Mouse (Mus musculus) bone marrow, adult 2 months (tissue): ENCODE data around the gene Galnt16. TPM values are rescaled to one million over a fixed set of nuclear protein-coding genes. Genes with fewer than 3 reads are reported as not detected.

Source experiments
- H3K27ac ChIP-seq: fragments of 200-500 bp; 2 replicates; pipeline ENCODE4 v1.5.1; 2012; ENCODE audit warnings: low read depth, mild to moderate bottlenecking, control low read depth, inconsistent platforms, low read length; ENCODE audit not compliant: control insufficient read depth, poor library complexity, insufficient read depth
- H3K4me1 ChIP-seq: fragments of 200-500 bp; 2 replicates; pipeline ENCODE4 v1.6.1; 2011; ENCODE audit warnings: low read length; ENCODE audit not compliant: control insufficient read depth, insufficient read depth
- H3K4me3 ChIP-seq: fragments of 200-500 bp; replicated peaks from 2 replicates; pipeline ENCODE3; 2011; ENCODE audit warnings: mild to moderate bottlenecking, low read depth, low read length, control low read depth; ENCODE audit not compliant: control insufficient read depth
- CTCF ChIP-seq: fragments of 200-500 bp; IDR thresholded peaks from 2 replicates; pipeline ENCODE4 v1.5.1; 2011; ENCODE audit warnings: low read length, control low read depth; ENCODE audit not compliant: control insufficient read depth, insufficient read depth
- POLR2A ChIP-seq: fragments of 200-500 bp; IDR thresholded peaks from 2 replicates; pipeline ENCODE4 v1.6.1; 2011; ENCODE audit warnings: low read depth, mild to moderate bottlenecking, control low read depth, low read length, borderline replicate concordance; ENCODE audit not compliant: control insufficient read depth
- WGBS: fragments of 180-500 bp; shearing (Covaris S2); methylation state at CpG from one replicate; pipeline ENCODE4 v1.1.7; 2018; 5-methylcytosine and 5-hydroxymethylcytosine counted together
- polyA plus RNA-seq: library from polyadenylated mRNA; stranded (reverse); fragments of >200 nt; gene quantifications from 2 replicates; pipeline ENCODE4 v1.2.4, GENCODE M21; 2011; ENCODE audit warnings: low replicate concordance; ENCODE audit not compliant: missing spikeins, insufficient read depth, insufficient read length

The Galnt16 gene
- polyA plus RNA-seq, 1 experiment, result not detected

DNA sequence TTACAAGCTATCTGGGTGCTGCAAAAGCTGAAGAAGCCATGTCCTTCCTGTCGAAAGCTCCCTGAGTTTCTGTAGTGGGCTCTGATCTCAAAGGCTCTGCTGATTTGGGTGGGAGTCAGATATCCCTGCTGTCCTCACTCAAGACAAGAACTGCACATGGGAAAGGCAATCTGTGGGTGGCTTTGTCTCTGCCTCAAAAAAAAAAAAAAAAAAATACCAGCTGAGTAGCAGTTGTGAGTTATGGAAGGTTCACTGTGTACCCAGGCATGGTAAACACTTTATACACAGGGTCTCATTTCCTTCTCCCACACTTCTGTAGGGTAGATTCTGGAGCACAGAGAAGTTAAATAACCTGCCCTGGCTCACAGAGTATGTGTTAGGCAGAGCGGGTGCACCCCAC, 19.2 kb downstream of the Galnt16 start:
- TF ChIP-seq POLR2A (no peak), CTCF (no peak)
- Histone ChIP-seq H3K4me1 (no peaks in the 10 kb centered on the region), H3K4me3 (no peak overlapping the region), H3K27ac (no peak overlapping the region)
- 73% methylated on average over 2 of the region's 2 CpGs for WGBS

DNA sequence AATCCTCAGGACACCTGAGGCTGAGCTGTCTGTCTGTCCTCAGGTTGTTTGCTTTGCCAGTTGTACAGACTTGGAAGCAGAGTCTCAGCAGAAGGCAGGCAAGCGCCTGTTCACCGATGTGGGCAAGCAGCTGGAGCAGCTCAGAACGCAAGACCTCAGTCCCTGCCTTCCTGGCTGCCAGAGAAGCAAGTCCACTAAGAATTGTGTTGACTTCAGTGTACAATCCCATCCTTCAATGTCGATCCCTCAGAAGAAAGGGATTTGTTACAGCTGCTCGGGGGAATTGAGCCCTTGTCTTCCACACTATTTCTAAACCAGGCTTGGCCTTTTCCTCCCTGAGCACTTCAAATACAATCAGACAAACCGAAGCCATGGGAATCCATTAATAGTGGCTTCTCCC, 20.2 kb downstream of the Galnt16 start:
- Histone ChIP-seq H3K4me1 (no peaks in the 10 kb centered on the region), H3K27ac (no peak overlapping the region), H3K4me3 (no peak overlapping the region)
- WGBS, result 70% methylated on average over 6 of the region's 6 CpGs
- TF ChIP-seq CTCF, result no peak
- TF ChIP-seq POLR2A, result no peak

DNA sequence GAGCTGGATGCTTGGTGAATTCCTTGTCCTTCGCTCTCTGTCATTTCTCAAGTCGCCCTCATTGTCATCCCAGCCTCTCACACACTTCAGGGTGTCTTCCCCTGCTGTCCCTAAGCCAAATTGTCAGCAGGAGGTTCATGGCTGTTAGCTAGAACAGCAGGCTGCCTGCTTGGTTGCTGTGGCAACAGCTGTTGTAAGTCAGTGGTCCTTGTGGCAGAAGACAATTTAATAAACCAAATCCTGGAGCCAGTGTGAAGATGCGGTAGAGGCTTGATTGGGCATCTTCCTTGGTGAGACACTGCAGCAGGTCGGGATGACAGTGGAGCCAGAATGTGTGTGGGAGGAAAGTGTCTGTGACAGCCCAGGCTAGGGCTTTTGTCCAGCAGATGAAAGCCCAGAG, 27.2 kb downstream of the Galnt16 start:
- no peaks in the 10 kb centered on the region for H3K4me1 ChIP-seq
- WGBS, result 45% methylated on average over 4 of the region's 4 CpGs
- no peak overlapping the region for H3K4me3 ChIP-seq
- H3K27ac ChIP-seq, result no peak overlapping the region
- TF ChIP-seq CTCF (no peak), POLR2A (no peak)

GRCm38 (mm10) chr12:80549646-80550045, 31.6 kb downstream of the Galnt16 start:
- Histone ChIP-seq H3K4me3 (no peak overlapping the region), H3K27ac (no peak overlapping the region), H3K4me1 (no peaks in the 10 kb centered on the region)
- TF ChIP-seq CTCF (no peak), POLR2A (no peak)
- 77% methylated on average over 11 of the region's 11 CpGs for WGBS

DNA sequence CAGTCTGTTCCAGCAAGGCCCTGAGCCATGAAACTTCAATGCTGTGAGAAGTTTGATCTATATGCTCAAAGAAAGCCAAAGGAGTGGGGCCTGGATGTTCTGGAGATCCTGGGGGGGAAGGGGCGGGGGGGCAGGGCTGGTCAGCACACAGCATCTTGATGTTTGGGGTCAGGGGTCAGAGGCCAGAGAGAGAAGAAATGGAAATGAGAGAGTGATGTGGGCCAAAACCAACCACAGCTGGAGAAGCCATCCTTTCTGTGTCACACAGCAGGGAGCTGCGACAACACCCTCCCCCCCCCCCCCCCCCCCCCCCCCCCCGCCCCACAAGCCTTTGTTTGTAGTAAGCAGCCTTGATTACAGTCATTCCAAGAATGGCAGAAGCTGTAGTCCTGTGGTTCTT, 35.1 kb downstream of the Galnt16 start:
- TF ChIP-seq CTCF (no peak), POLR2A (no peak)
- WGBS, result 49% methylated on average over 2 of the region's 3 CpGs

DNA sequence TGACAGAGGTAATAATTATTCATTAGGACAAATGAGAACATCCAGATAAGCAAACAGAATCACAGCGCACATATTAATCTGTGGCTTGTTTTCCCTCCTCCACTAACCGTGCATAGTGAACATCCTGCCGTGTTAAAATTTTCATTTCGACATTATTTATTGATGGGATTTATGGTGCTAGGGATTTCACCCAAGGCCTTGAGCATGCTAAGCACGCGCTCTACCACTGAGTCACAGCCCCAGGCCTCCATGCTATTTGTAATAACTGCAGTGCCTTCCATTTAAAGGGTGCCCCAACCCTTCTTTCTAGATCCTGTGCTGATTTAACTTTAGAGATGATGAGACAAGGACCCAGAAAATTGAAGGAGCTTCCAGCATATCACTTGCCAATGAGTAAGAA, 36.2 kb downstream of the Galnt16 start:
- TF ChIP-seq CTCF (no peak), POLR2A (no peak)
- 86% methylated on average over 6 of the region's 6 CpGs for WGBS
- Histone ChIP-seq H3K4me3 (no peak overlapping the region), H3K4me1 (no peaks in the 10 kb centered on the region), H3K27ac (no peak overlapping the region)

More for the DNA sequence above, 35.1 kb downstream of the Galnt16 start:
- no peak overlapping the region for H3K27ac ChIP-seq
- H3K4me3 ChIP-seq, result no peak overlapping the region
- H3K4me1 ChIP-seq, result no peaks in the 10 kb centered on the region

DNA sequence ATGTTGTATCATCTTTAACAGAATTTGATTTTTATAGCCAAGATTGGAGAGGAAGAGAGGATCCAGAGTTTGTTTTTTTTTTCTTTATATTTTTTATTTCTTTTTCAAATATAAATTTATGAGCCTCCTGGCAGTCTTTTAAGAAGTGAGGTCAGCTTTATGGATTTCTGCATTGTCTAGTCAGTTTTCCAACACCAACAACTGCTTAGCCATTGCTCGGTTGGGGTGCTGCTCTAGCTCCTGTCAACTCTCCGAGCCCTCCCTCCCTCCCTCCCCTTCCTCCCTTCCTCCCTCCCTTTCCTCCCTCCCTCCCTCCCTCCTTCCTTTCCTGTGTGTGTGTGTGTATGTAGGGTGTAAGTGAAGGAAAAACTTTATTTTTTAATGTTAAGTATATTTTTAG, 43.8 kb downstream of the Galnt16 start:
- H3K4me3 ChIP-seq, result no peak overlapping the region
- H3K4me1 ChIP-seq, result no peaks in the 10 kb centered on the region
- TF ChIP-seq POLR2A (no peak), CTCF (no peak)
- H3K27ac ChIP-seq, result no peak overlapping the region
- WGBS, result 19% methylated on average over 2 of the region's 2 CpGs

GRCm38 (mm10) chr12:80562793-80563192, 44.7 kb downstream of the Galnt16 start:
- 62% methylated on average over 5 of the region's 5 CpGs for WGBS
- no peaks in the 10 kb centered on the region for H3K4me1 ChIP-seq
- no peak overlapping the region for H3K4me3 ChIP-seq
- H3K27ac ChIP-seq, result no peak overlapping the region
- TF ChIP-seq CTCF, result no peak
- TF ChIP-seq POLR2A, result no peak

DNA sequence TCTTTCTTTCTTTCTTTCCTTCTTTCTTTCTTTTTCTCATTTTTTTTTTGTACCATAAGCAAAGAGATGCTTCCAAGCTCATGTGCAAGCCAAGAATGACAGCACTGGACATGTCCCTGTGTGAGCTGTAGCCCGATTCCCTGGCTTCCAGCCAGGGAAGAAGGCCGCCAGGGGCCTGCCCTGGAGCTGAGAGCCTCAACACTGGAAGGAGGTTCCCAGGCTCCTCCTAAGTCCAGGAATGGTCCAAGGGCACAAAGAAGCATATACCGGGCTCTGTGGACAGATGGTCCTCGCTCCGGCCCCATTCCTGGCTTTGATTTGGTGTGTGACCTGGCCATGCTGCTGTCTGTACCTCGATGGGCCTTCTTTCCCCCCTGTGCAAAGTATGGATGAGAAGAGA, 46.9 kb downstream of the Galnt16 start:
- Histone ChIP-seq H3K4me3 (no peak overlapping the region), H3K4me1 (no peaks in the 10 kb centered on the region), H3K27ac (no peak overlapping the region)
- TF ChIP-seq POLR2A, result no peak
- TF ChIP-seq CTCF, result no peak
- 72% methylated on average over 6 of the region's 6 CpGs for WGBS

DNA sequence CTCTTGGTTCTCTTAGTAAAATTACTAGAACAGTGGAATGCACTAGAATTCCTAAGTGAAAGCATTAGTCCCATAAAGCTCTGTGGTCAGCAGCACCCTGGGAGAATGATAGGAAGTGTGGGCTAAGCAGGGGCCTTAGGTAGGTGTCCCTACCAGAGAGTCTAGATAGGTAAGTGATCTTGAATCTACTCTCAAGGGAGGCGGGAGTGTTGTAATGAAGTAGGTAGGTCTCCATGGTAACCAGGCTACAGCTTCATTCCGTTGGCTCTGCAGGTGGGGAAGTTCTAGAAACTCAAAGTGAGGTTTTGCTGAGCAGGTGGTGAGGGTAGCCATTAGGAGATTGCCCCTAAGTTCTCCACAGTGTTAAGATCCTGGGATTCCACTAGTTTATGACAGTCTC, 47.7 kb downstream of the Galnt16 start:
- no peak for TF ChIP-seq CTCF
- TF ChIP-seq POLR2A, result no peak
- Histone ChIP-seq H3K4me3 (no peak overlapping the region), H3K27ac (no peak overlapping the region), H3K4me1 (no peaks in the 10 kb centered on the region)
- 47% methylated on average over 2 of the region's 2 CpGs for WGBS
